Mouse (Mus musculus): Measurements from ENCODE around the gene Pdzd4.

DNA sequence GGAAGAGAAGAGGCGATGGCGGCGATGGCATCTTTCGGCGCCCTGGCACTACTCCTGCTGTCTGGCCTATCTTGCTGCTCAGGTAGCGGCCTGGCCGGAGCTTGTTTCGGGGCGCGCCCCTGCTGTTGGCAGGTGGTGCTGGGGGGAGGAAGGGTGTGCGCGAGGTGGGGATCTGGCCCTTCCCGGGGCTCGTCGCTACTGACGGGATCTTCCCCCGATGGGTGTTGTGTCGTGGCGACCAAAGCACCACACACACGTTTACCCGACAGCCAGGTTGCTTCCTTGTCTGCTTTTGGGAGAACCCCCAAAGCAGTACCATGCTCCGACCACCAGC lies 37.6 kb downstream of the Pdzd4 start:
- TF ChIP-seq CTCF (IDR thresholded peaks at IDR 0.05; ENCODE audit: control insufficient read depth, insufficient read depth, low read length) (no peak), POLR2A (IDR thresholded peaks at IDR 0.05; ENCODE audit: borderline replicate concordance, control insufficient read depth, low read depth, low read length) (no peak)

All from bone marrow, adult 2 months (tissue).